Mouse (Mus musculus) intestine, postnatal 0 days (tissue): ENCODE data around the gene Ckap2l. TPM values are rescaled to one million over a fixed set of nuclear protein-coding genes. Genes with fewer than 3 reads are reported as not detected.

ENCODE experiments used
- ATAC-seq: fragments of 200-750 bp; cut with Nextera tagmentation; 2 replicates; pipeline ENCODE4 v1.8.0; 2017; ENCODE audit warnings: mild to moderate bottlenecking, moderate TSS enrichment, moderate library complexity
- H3K27ac ChIP-seq: fragments of 300-500 bp; sonication (generic); 2 replicates; pipeline ENCODE4 v1.5.1; 2014; ENCODE audit warnings: mild to moderate bottlenecking, low read depth, low read length, moderate library complexity
- H3K27me3 ChIP-seq: fragments of 300-500 bp; sonication (generic); replicated peaks from 2 replicates; pipeline ENCODE4 v1.6.1; 2014; ENCODE audit warnings: low read length, mixed read lengths; ENCODE audit not compliant: control insufficient read depth, insufficient read depth
- H3K36me3 ChIP-seq: fragments of 300-500 bp; sonication (generic); 2 replicates; pipeline ENCODE4 v1.6.1; 2014; ENCODE audit warnings: mild to moderate bottlenecking, moderate library complexity; ENCODE audit not compliant: control insufficient read depth, insufficient read depth
- H3K4me1 ChIP-seq: fragments of 300-500 bp; sonication (generic); replicated peaks from 2 replicates; pipeline ENCODE4 v1.6.1; 2014; ENCODE audit warnings: antibody characterized with exemption, low read length, mixed read lengths; ENCODE audit not compliant: control insufficient read depth, insufficient read depth
- H3K4me2 ChIP-seq: fragments of 300-500 bp; sonication (generic); replicated peaks from 2 replicates; pipeline ENCODE4 v1.6.1; 2014; ENCODE audit warnings: low read depth, mild to moderate bottlenecking, moderate library complexity
- H3K4me3 ChIP-seq: fragments of 300-500 bp; sonication (generic); 2 replicates; pipeline ENCODE4 v1.5.1; 2014; ENCODE audit warnings: low read depth, low read length
- H3K9ac ChIP-seq: fragments of 300-500 bp; sonication (generic); 2 replicates; pipeline ENCODE4 v1.6.1; 2014; ENCODE audit warnings: mild to moderate bottlenecking, low read depth, low read length
- H3K9me3 ChIP-seq: fragments of 300-500 bp; sonication (generic); 2 replicates; pipeline ENCODE4 v1.6.1; 2016; ENCODE audit warnings: mixed run types; ENCODE audit not compliant: control insufficient read depth
- CTCF ChIP-seq: sonication (generic); IDR thresholded peaks from 2 replicates; pipeline ENCODE4 v1.5.1; 2016; ENCODE audit warnings: low read depth, mild to moderate bottlenecking, control low read depth, antibody characterized with exemption, moderate library complexity
- whole genome bisulfite sequencing: fragments of 180-500 bp; shearing (Covaris S2); extraction: QIAGEN DNeasy Blood & Tissue Kit; methylation state at CpG from one replicate; pipeline ENCODE4 v1.1.7; 2014; 5-methylcytosine and 5-hydroxymethylcytosine counted together
- polyA plus RNA-seq: library from polyadenylated mRNA; unstranded; fragments of >200 nt; fragmentation: Nextera tagmentation; extraction: Ambion mirVana; gene quantifications from 2 replicates; pipeline ENCODE4 v1.2.1, GENCODE M21; 2015

The Ckap2l gene
- polyA plus RNA-seq, 1 experiment from 2014 or later: 11.0 TPM

DNA sequence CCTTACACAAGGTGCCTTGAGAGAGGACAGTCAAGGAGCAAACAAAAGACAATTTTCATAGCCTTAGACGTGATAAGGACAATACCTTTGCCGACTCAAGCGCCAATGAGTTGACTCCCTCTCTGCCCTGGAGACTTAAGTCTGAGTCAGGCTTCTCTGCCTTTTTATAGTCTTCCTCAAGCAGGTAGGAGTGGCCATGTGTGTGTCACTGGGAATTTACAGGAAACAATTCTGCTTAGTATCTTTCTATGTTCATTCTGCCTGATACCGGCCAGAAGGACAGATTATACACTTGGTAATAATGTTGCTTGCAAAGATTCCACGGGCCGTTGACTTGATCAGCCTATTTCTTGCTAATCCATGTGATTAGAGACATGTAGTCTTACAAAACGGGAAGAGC, 12.8 kb upstream of the Ckap2l start, which contains the start of gene Il1a:
TSS of gene Il1a (minus strand) at position 137 of the 400 bp plus-strand sequence.
- H3K9me3 ChIP-seq: no peaks in the 10 kb centered on the region
- no peak for TF ChIP-seq CTCF

DNA sequence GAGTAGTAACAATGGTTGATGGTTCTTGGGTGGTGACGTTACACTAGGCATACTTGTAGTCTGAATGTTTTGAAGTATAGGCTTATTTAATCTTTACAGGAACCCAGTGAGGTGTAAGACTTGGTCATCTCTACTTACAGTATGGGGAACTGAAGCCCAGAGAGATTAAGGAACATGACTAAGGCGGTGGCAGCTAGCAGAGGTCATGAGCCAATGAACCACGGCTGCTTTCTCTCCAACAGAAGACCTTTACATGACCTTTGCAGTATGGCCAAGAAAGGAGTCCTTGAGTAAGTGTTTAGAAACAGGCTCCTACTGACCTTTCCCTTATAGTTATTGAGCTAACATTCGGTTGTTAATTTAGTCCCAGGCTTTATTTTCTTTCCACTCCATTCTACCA, 9.0 kb upstream of the Ckap2l start:
- ATAC-seq: no peak

More for the DNA sequence above, 12.8 kb upstream of the Ckap2l start, which contains the start of gene Il1a:
- ATAC-seq: peak; percentile 59
- H3K9ac ChIP-seq: no peak within 1 kb of the TSS
- no peak within 1 kb of the TSS for H3K4me3 ChIP-seq
- H3K4me2 ChIP-seq: peak within 1 kb of the TSS; percentile 28; the same call in 1 of the 2 replicates
- whole genome bisulfite sequencing: 46% methylated on average over 7 of the region's 7 CpGs
- H3K27ac ChIP-seq: no peak within 1 kb of the TSS
- H3K4me1 ChIP-seq: no peaks in the 10 kb centered on the region
- no peaks in the 10 kb centered on the region for H3K27me3 ChIP-seq
- H3K36me3 ChIP-seq: no peaks in the 10 kb centered on the region

DNA sequence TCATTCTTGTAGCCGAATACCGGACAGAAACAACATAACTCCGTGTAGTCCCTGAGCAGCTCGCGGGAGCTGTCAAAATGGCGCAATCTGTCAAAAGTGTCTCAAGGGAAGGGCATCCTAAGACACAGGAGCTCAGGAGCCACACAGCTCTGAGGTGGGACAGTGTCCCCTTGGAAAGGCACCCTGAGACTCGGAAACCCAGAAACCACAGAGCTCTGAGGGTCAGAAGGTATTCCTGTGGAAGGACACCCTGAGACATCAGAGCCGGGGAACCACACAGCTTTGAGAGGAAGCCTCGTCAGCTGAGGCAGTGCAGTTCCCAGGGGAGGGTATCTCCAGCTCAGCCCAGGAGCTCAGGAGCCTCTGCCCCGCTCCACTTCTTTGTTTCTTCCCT, 574 bp upstream of the Ckap2l start:
- WGBS: 4% methylated on average over 10 of the region's 10 CpGs
- no peaks in the 10 kb centered on the region for H3K36me3 ChIP-seq
- no peaks in the 10 kb centered on the region for H3K9me3 ChIP-seq
- no peaks in the 10 kb centered on the region for H3K27me3 ChIP-seq
- peak overlapping the region; percentile 93 for H3K4me2 ChIP-seq
- peak overlapping the region; percentile 71 for H3K27ac ChIP-seq
- H3K9ac ChIP-seq: peak overlapping the region; percentile 62
- no peak for TF ChIP-seq CTCF
- 0 out of 2 replicates have a peak, but pooled peaks cover 5% of the 10 kb centered on the region for H3K4me1 ChIP-seq
- ATAC-seq: peak; percentile 55
- peak overlapping the region; percentile 76 for H3K4me3 ChIP-seq

More for the DNA sequence above, 9.0 kb upstream of the Ckap2l start:
- no peak overlapping the region for H3K27ac ChIP-seq
- H3K4me1 ChIP-seq: no peaks in the 10 kb centered on the region
- H3K9me3 ChIP-seq: no peaks in the 10 kb centered on the region
- TF ChIP-seq CTCF: no peak
- no peak overlapping the region for H3K4me2 ChIP-seq
- no peak overlapping the region for H3K4me3 ChIP-seq
- WGBS: 71% methylated on average over 4 of the region's 4 CpGs
- no peaks in the 10 kb centered on the region for H3K27me3 ChIP-seq
- H3K36me3 ChIP-seq: no peaks in the 10 kb centered on the region
- no peak overlapping the region for H3K9ac ChIP-seq

DNA sequence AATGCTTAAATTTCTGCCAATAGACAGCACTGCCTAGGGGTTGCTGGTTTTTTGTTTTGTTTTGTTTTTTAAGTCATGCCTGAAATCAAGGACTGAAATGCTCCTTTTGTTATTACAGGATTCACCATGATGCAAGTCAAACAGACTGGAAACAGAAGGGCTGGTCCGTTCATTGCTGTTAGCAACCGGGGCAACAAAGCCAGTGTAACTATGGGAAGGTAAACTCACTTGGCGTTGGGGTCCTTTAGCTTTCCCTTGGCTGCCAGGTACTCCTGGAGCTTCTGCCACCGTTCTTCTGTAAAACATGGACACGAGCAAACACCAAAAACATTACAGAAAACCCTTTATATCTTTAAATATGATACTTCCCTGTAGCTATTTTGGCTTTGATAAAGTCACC, 926 bp downstream of the Ckap2l start:
- 0 out of 2 replicates have a peak, but pooled peaks cover 5% of the 10 kb centered on the region for H3K4me1 ChIP-seq
- H3K4me3 ChIP-seq: peak overlapping the region; percentile 76
- TF ChIP-seq CTCF: no peak
- no peaks in the 10 kb centered on the region for H3K9me3 ChIP-seq
- no peaks in the 10 kb centered on the region for H3K27me3 ChIP-seq
- WGBS: 43% methylated on average over 5 of the region's 5 CpGs
- peak overlapping the region; percentile 93 for H3K4me2 ChIP-seq
- peaks cover 2% of the 10 kb centered on the region for H3K36me3 ChIP-seq
- ATAC-seq: no peak
- no peak overlapping the region for H3K9ac ChIP-seq
- H3K27ac ChIP-seq: no peak overlapping the region

DNA sequence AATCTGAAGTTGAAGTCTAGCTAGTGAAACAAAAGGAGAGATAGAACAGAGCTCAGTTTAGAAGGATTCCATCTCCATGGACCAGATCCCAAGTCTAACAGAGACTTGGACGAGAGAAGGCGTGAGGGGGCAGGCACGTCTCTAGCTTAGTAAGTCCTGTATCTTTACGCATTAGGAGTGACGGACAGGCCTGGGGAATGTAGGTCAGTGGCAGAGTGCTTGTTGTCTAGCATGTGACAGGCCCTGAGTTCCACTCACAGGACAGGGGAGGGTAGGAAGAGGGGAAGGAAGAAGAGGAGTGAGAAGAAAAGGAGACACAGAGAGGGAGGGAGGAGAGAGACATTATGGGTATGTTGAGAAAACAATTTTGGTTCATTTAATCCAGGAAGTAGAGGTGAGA, 1.9 kb downstream of the Ckap2l start:
- Histone ChIP-seq H3K4me2 (no peak overlapping the region), H3K27ac (no peak overlapping the region), H3K9me3 (no peaks in the 10 kb centered on the region), H3K27me3 (no peaks in the 10 kb centered on the region), H3K4me1 (0 out of 2 replicates have a peak, but pooled peaks cover 5% of the 10 kb centered on the region), H3K36me3 (peaks cover 4% of the 10 kb centered on the region), H3K4me3 (no peak overlapping the region), H3K9ac (no peak overlapping the region)
- TF ChIP-seq CTCF: no peak
- 94% methylated on average over 5 of the region's 5 CpGs for WGBS
- ATAC-seq: no peak

DNA sequence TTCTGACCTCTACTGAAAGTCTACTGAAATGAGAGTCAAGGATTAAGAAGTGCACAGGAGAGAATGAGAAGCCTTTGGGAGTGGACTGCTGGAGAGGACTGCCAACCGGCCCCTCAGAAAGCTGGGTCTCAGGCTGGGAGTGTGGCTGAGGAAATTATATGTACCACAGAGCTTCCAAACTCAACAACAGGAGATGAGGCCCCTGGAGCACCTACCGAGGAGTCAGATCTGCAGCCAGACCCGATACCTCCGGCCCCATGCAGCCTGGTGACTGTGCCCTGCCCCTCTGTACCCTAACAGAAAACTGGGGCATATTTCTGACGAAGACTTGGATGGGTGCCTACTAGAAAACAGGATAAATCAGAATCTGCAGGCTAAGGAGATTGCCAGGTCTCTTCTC, 23.2 kb downstream of the Ckap2l start:
- H3K36me3 ChIP-seq: peaks cover 41% of the 10 kb centered on the region
- H3K9ac ChIP-seq: no peak overlapping the region
- no peak for TF ChIP-seq CTCF
- no peaks in the 10 kb centered on the region for H3K9me3 ChIP-seq
- no peak overlapping the region for H3K27ac ChIP-seq
- H3K4me3 ChIP-seq: no peak overlapping the region
- no peak for ATAC-seq
- no peaks in the 10 kb centered on the region for H3K27me3 ChIP-seq
- WGBS: 95% methylated on average over 5 of the region's 5 CpGs
- H3K4me1 ChIP-seq: no peaks in the 10 kb centered on the region
- no peak overlapping the region for H3K4me2 ChIP-seq

DNA sequence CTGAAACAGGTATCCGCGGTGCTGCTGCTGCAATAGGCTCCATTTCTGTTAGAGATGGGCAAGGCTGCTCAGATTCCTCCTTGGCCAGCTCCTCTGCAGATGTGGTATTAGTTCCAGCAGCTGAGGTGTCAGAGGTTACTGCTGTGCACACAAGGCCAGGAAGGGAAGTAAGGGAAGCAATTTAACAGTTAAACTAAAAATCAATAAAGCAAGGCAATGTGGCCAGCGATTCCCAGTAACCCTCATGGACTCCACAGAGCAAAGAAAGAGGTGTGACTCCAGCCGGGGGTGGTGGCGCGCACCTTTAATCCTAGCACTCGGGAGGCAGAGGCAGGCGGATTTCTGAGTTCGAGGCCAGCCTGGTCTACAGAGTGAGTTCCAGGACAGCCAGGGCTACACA, 26.4 kb downstream of the Ckap2l start:
- Histone ChIP-seq H3K4me2 (no peak overlapping the region), H3K36me3 (peaks cover 54% of the 10 kb centered on the region), H3K4me1 (no peaks in the 10 kb centered on the region), H3K9ac (no peak overlapping the region), H3K4me3 (no peak overlapping the region), H3K27me3 (no peaks in the 10 kb centered on the region), H3K27ac (no peak overlapping the region), H3K9me3 (0 out of 2 replicates have a peak, but pooled peaks cover 3% of the 10 kb centered on the region)
- no peak for ATAC-seq
- 73% methylated on average over 7 of the region's 9 CpGs for WGBS
- no peak for TF ChIP-seq CTCF
